ENCODE assay signal across 21 mouse cellular contexts in the genomic region with DNA sequence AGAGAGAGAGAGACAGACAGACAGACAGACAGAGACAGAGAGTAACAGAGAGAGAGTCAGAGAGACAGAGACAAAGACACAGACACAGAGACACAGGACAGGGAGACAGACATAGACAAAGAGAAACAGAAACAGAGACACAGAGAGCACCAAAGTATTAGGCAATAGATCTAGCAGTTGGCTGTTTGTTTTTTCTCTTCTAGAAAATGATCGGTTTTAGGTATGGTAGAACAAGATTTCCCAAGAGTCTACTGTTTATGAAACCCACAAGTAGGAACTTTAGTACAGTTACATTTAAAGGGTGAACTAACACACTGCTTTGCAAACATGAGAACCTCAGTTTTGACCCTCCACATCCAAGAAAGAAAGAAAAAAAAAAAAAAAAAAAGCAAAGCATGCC.
"Had no signal": no experiment of that assay in that cellular context is flagged by ENCODE, and none has a peak within 500 bp of the region (broad histone marks: within the 10 kb centered on the region; RNA-seq: fewer than 3 reads in every experiment).

No protein-coding gene starts in this region.

- H3K36me3 ChIP-seq: liver, embryonic 15.5 days; lung, embryonic 15.5 days; midbrain, embryonic 13.5 days; midbrain, embryonic 15.5 days; neural tube, embryonic 13.5 days; neural tube, embryonic 15.5 days; stomach, embryonic 15.5 days had no signal

- H3K27me3 ChIP-seq: liver, embryonic 15.5 days; lung, embryonic 15.5 days; megakaryocyte, embryonic 14.5 days; midbrain, embryonic 13.5 days; midbrain, embryonic 15.5 days; neural tube, embryonic 13.5 days; neural tube, embryonic 15.5 days; stomach, embryonic 15.5 days had no signal

- H3K4me2 ChIP-seq: liver, embryonic 15.5 days; lung, embryonic 15.5 days; midbrain, embryonic 11.5 days; midbrain, embryonic 13.5 days; midbrain, embryonic 15.5 days; neural tube, embryonic 13.5 days; neural tube, embryonic 15.5 days; stomach, embryonic 15.5 days had no signal

- H3K9ac ChIP-seq: liver, embryonic 15.5 days; liver, postnatal 0 days; lung, embryonic 15.5 days; midbrain, embryonic 13.5 days; midbrain, embryonic 15.5 days; neural tube, embryonic 13.5 days; neural tube, embryonic 15.5 days; stomach, embryonic 15.5 days had no signal

- H3K4me3 ChIP-seq: liver, embryonic 15.5 days; lung, embryonic 15.5 days; megakaryocyte, embryonic 14.5 days; midbrain, embryonic 13.5 days; midbrain, embryonic 15.5 days; myocyte; neural tube, embryonic 13.5 days; neural tube, embryonic 15.5 days; stomach, embryonic 15.5 days had no signal

- DNase-seq: liver, postnatal 0 days; lung, adult 2 months; lung, postnatal 14 days; lung, postnatal 36 days; right cerebral cortex, postnatal 14 days; thymus, adult 2 months; thymus, postnatal 25 days; thymus, postnatal 4 days had no signal

- H3K9me3 ChIP-seq: liver, embryonic 15.5 days; lung, embryonic 15.5 days; megakaryocyte, embryonic 14.5 days; midbrain, embryonic 13.5 days; midbrain, embryonic 15.5 days; neural tube, embryonic 13.5 days; neural tube, embryonic 15.5 days; stomach, embryonic 15.5 days had no signal

- H3K4me1 ChIP-seq: liver, embryonic 15.5 days; lung, embryonic 15.5 days; megakaryocyte, embryonic 14.5 days; midbrain, embryonic 13.5 days; midbrain, embryonic 15.5 days; neural tube, embryonic 13.5 days; neural tube, embryonic 15.5 days; stomach, embryonic 15.5 days had no signal

- ATAC-seq: liver, postnatal 0 days; lung, postnatal 0 days; midbrain, embryonic 13.5 days; midbrain, embryonic 15.5 days had no signal

- H3K27ac ChIP-seq: liver, embryonic 15.5 days; lung, embryonic 15.5 days; macrophage; midbrain, embryonic 13.5 days; midbrain, embryonic 15.5 days; neural tube, embryonic 13.5 days; neural tube, embryonic 15.5 days; stomach, embryonic 15.5 days; stomach, postnatal 0 days had no signal
